Mouse (Mus musculus) liver, adult 2 months (tissue): ENCODE data around the gene Epop.

Source experiments
- CTCF ChIP-seq: fragments of 200-500 bp; IDR thresholded peaks from 2 replicates; pipeline ENCODE4 v1.5.1; 2011; ENCODE audit warnings: low read depth, low read length, control low read depth
- POLR2A ChIP-seq: fragments of 200-500 bp; IDR thresholded peaks from 2 replicates; pipeline ENCODE4 v1.6.1; 2011; ENCODE audit warnings: low read length, control low read depth; ENCODE audit not compliant: insufficient read depth; ENCODE audit errors: extremely low read depth

- TF ChIP-seq CTCF (no peak), POLR2A (no peak)
Observed at GRCm38 (mm10) chr11:97603891-97604290, 25.6 kb downstream of the Epop start.
